Mouse (Mus musculus) liver, embryonic 13.5 days (tissue): ENCODE data around the gene Rp9. TPM values are rescaled to one million over a fixed set of nuclear protein-coding genes. Genes with fewer than 3 reads are reported as not detected.

ENCODE experiments used
- ATAC-seq: fragments of 200-750 bp; cut with Nextera tagmentation; 2 replicates; pipeline ENCODE4 v1.8.0; 2017; ENCODE audit warnings: low read depth, mild to moderate bottlenecking, moderate number of reproducible peaks, moderate library complexity
- DNase-seq: peaks from one replicate; pipeline ENCODE4 v3.0.0; 2022
- H3K27ac ChIP-seq: fragments of 300-500 bp; sonication (generic); 2 replicates; pipeline ENCODE4 v1.5.1; 2015; ENCODE audit warnings: moderate library complexity, mild to moderate bottlenecking, inconsistent platforms
- H3K27me3 ChIP-seq: fragments of 300-500 bp; sonication (generic); 2 replicates; pipeline ENCODE4 v1.6.1; 2015; ENCODE audit warnings: mild to moderate bottlenecking, inconsistent platforms
- H3K36me3 ChIP-seq: fragments of 300-500 bp; sonication (generic); 2 replicates; pipeline ENCODE4 v1.6.1; 2015; ENCODE audit warnings: mild to moderate bottlenecking, inconsistent platforms
- H3K4me1 ChIP-seq: fragments of 300-500 bp; sonication (generic); replicated peaks from 2 replicates; pipeline ENCODE4 v1.6.1; 2015; ENCODE audit warnings: inconsistent platforms
- H3K4me2 ChIP-seq: fragments of 300-500 bp; sonication (generic); 2 replicates; pipeline ENCODE4 v1.6.1; 2015; ENCODE audit warnings: inconsistent platforms, mild to moderate bottlenecking, moderate library complexity
- H3K4me3 ChIP-seq: fragments of 300-500 bp; sonication (generic); replicated peaks from 2 replicates; pipeline ENCODE4 v1.5.1; 2015; ENCODE audit warnings: mild to moderate bottlenecking, inconsistent platforms
- H3K9ac ChIP-seq: fragments of 300-500 bp; sonication (generic); 2 replicates; pipeline ENCODE4 v1.6.1; 2015; ENCODE audit warnings: mild to moderate bottlenecking, inconsistent platforms
- H3K9me3 ChIP-seq: fragments of 300-500 bp; sonication (generic); replicated peaks from 2 replicates; pipeline ENCODE4 v1.6.1; 2016; ENCODE audit warnings: inconsistent platforms
- WGBS: fragments of 180-500 bp; shearing (Covaris S2); methylation state at CpG from one replicate; pipeline ENCODE4 v1.1.7; 2015; ENCODE audit not compliant: insufficient replicate concordance; 5-methylcytosine and 5-hydroxymethylcytosine counted together
- polyA plus RNA-seq: library from polyadenylated mRNA; unstranded; fragments of >200 nt; fragmentation: Nextera tagmentation; extraction: Ambion mirVana; gene quantifications from 2 replicates; pipeline ENCODE4 v1.2.1, GENCODE M21; 2015

Rp9 gene
- polyA plus RNA-seq, 1 experiment from 2014 or later: 45.9 TPM

- ATAC-seq: no peak
- peaks cover 9% of the 10 kb centered on the region for H3K36me3 ChIP-seq
- WGBS: 65% methylated on average over 5 of the region's 5 CpGs
- no peak overlapping the region for H3K4me3 ChIP-seq
- no peak overlapping the region; the same call in 1 of the 2 replicates for H3K27ac ChIP-seq
- no peak overlapping the region for H3K4me2 ChIP-seq
- DNase-seq: no peak
- H3K9ac ChIP-seq: 0 out of 2 replicates have a peak overlapping the region, but pooled peaks have one; percentile 99
- no peaks in the 10 kb centered on the region for H3K27me3 ChIP-seq
- H3K9me3 ChIP-seq: no peaks in the 10 kb centered on the region
- peaks cover 37% of the 10 kb centered on the region for H3K4me1 ChIP-seq
Measured at GRCm38 (mm10) chr9:22390390-22390789, 79.2 kb downstream of the Rp9 start.

GRCm38 (mm10) chr9:22389736-22390245 is 79.8 kb downstream of the Rp9 start:
- DNase-seq: no peak

GRCm38 (mm10) chr9:22389021-22389476 is 80.5 kb downstream of the Rp9 start, which contains the start of gene Anln:
Anln (minus strand) TSS chr9:22389188.
- Histone ChIP-seq H3K4me3 (peak within 1 kb of the TSS; percentile 98), H3K4me1 (peaks cover 47% of the 10 kb centered on the region), H3K4me2 (peak within 1 kb of the TSS; percentile 97), H3K36me3 (peaks cover 15% of the 10 kb centered on the region), H3K27me3 (no peaks in the 10 kb centered on the region), H3K9ac (peak within 1 kb of the TSS; percentile 99), H3K9me3 (no peaks in the 10 kb centered on the region), H3K27ac (peak within 1 kb of the TSS; percentile 98)
- ATAC-seq: peak; percentile 95
- DNase-seq: peak; percentile 91
- WGBS: 0% methylated on average over 44 of the region's 44 CpGs

More at GRCm38 (mm10) chr9:22389736-22390245, 79.8 kb downstream of the Rp9 start:
- Histone ChIP-seq H3K27ac (peak overlapping the region; percentile 98), H3K9me3 (no peaks in the 10 kb centered on the region), H3K4me2 (peak overlapping the region; percentile 97), H3K36me3 (peaks cover 12% of the 10 kb centered on the region), H3K9ac (peak overlapping the region; percentile 99), H3K4me1 (peaks cover 43% of the 10 kb centered on the region), H3K27me3 (no peaks in the 10 kb centered on the region), H3K4me3 (peak overlapping the region; percentile 98)
- no peak for ATAC-seq
- WGBS: 44% methylated on average over 6 of the region's 6 CpGs

- peak overlapping the region; percentile 98 for H3K27ac ChIP-seq
- peak; percentile 69 for DNase-seq
- H3K27me3 ChIP-seq: no peaks in the 10 kb centered on the region
- 0% methylated on average over 41 of the region's 41 CpGs for WGBS
- H3K4me2 ChIP-seq: peak overlapping the region; percentile 97
- H3K9ac ChIP-seq: peak overlapping the region; percentile 99
- peaks cover 49% of the 10 kb centered on the region for H3K4me1 ChIP-seq
- ATAC-seq: peak; percentile 80
- H3K4me3 ChIP-seq: peak overlapping the region; percentile 98
- peaks cover 21% of the 10 kb centered on the region for H3K36me3 ChIP-seq
- H3K9me3 ChIP-seq: no peaks in the 10 kb centered on the region
Measured at GRCm38 (mm10) chr9:22388401-22388980, 81.1 kb downstream of the Rp9 start.

- no peak for DNase-seq
- Histone ChIP-seq H3K9ac (peak overlapping the region; percentile 99), H3K36me3 (peaks cover 27% of the 10 kb centered on the region), H3K27me3 (no peaks in the 10 kb centered on the region), H3K9me3 (no peaks in the 10 kb centered on the region), H3K4me3 (peak overlapping the region; percentile 98), H3K27ac (peak overlapping the region; percentile 98), H3K4me1 (peaks cover 49% of the 10 kb centered on the region), H3K4me2 (peak overlapping the region; percentile 97)
- WGBS: 7% methylated on average over 6 of the region's 6 CpGs
- 0 out of 2 replicates have a peak, but pooled peaks have one; percentile 1 for ATAC-seq
Measured at GRCm38 (mm10) chr9:22387901-22388300, 81.6 kb downstream of the Rp9 start.

GRCm38 (mm10) chr9:22385890-22386289 is 83.7 kb downstream of the Rp9 start:
- peak overlapping the region; percentile 16; the same call in 1 of the 2 replicates for H3K27ac ChIP-seq
- 72% methylated on average over 2 of the region's 2 CpGs for WGBS
- ATAC-seq (no peak), DNase-seq (no peak)
- peak overlapping the region; percentile 40 for H3K4me3 ChIP-seq
- no peaks in the 10 kb centered on the region for H3K9me3 ChIP-seq
- H3K27me3 ChIP-seq: no peaks in the 10 kb centered on the region
- peaks cover 47% of the 10 kb centered on the region for H3K36me3 ChIP-seq
- peak overlapping the region; percentile 66 for H3K4me2 ChIP-seq
- H3K4me1 ChIP-seq: peaks cover 49% of the 10 kb centered on the region
- peak overlapping the region; percentile 40 for H3K9ac ChIP-seq

GRCm38 (mm10) chr9:22376086-22376485 is 93.5 kb downstream of the Rp9 start:
- no peak overlapping the region for H3K9ac ChIP-seq
- no peak overlapping the region for H3K4me3 ChIP-seq
- ATAC-seq (no peak), DNase-seq (no peak)
- H3K27me3 ChIP-seq: no peaks in the 10 kb centered on the region
- no peaks in the 10 kb centered on the region for H3K4me1 ChIP-seq
- peaks cover 93% of the 10 kb centered on the region for H3K36me3 ChIP-seq
- H3K4me2 ChIP-seq: no peak overlapping the region
- no peaks in the 10 kb centered on the region for H3K9me3 ChIP-seq
- WGBS: 89% methylated on average over 5 of the region's 5 CpGs
- H3K27ac ChIP-seq: no peak overlapping the region

- Histone ChIP-seq H3K27ac (no peak overlapping the region), H3K36me3 (peaks cover 91% of the 10 kb centered on the region), H3K4me1 (no peaks in the 10 kb centered on the region), H3K9ac (no peak overlapping the region), H3K27me3 (no peaks in the 10 kb centered on the region), H3K9me3 (no peaks in the 10 kb centered on the region), H3K4me2 (no peak overlapping the region), H3K4me3 (no peak overlapping the region)
- WGBS: 92% methylated on average over 4 of the region's 4 CpGs
- DNase-seq: no peak
- ATAC-seq: no peak
Measured at GRCm38 (mm10) chr9:22372760-22373159, 96.8 kb downstream of the Rp9 start.

GRCm38 (mm10) chr9:22368030-22368429 is 101.5 kb downstream of the Rp9 start:
- Histone ChIP-seq H3K4me3 (no peak overlapping the region), H3K9me3 (no peaks in the 10 kb centered on the region), H3K9ac (no peak overlapping the region), H3K27me3 (no peaks in the 10 kb centered on the region), H3K4me1 (no peaks in the 10 kb centered on the region; the same call in 1 of the 2 replicates), H3K36me3 (peaks cover 94% of the 10 kb centered on the region), H3K4me2 (no peak overlapping the region), H3K27ac (no peak overlapping the region)
- DNase-seq: no peak
- no peak for ATAC-seq
- 90% methylated on average over 6 of the region's 6 CpGs for WGBS

- Histone ChIP-seq H3K4me1 (no peaks in the 10 kb centered on the region; the same call in 1 of the 2 replicates), H3K36me3 (peaks cover 93% of the 10 kb centered on the region), H3K9me3 (no peaks in the 10 kb centered on the region), H3K27ac (no peak overlapping the region), H3K9ac (no peak overlapping the region), H3K4me2 (no peak overlapping the region), H3K4me3 (no peak overlapping the region), H3K27me3 (no peaks in the 10 kb centered on the region)
- WGBS: 86% methylated on average over 10 of the region's 10 CpGs
- DNase-seq (no peak), ATAC-seq (no peak)
Measured at GRCm38 (mm10) chr9:22366621-22367020, 102.9 kb downstream of the Rp9 start.

GRCm38 (mm10) chr9:22366221-22366620 is 103.3 kb downstream of the Rp9 start:
- Histone ChIP-seq H3K36me3 (peaks cover 93% of the 10 kb centered on the region), H3K4me3 (no peak overlapping the region), H3K9ac (no peak overlapping the region), H3K4me2 (no peak overlapping the region), H3K9me3 (no peaks in the 10 kb centered on the region), H3K27me3 (no peaks in the 10 kb centered on the region), H3K4me1 (no peaks in the 10 kb centered on the region; the same call in 1 of the 2 replicates), H3K27ac (no peak overlapping the region)
- no peak for DNase-seq
- no peak for ATAC-seq
- WGBS: 40% methylated on average over 2 of the region's 2 CpGs
